Mouse (Mus musculus) heart, postnatal 0 days (tissue): ENCODE data around the gene Ccdc97.

Experiments used
- CTCF ChIP-seq: IDR thresholded peaks from 2 replicates; pipeline ENCODE4 v1.5.1; 2016; ENCODE audit warnings: antibody characterized with exemption, control low read depth, low read depth
- EP300 ChIP-seq: IDR thresholded peaks from 2 replicates; pipeline ENCODE4 v1.6.1; 2016; ENCODE audit warnings: antibody characterized with exemption, low read depth

DNA sequence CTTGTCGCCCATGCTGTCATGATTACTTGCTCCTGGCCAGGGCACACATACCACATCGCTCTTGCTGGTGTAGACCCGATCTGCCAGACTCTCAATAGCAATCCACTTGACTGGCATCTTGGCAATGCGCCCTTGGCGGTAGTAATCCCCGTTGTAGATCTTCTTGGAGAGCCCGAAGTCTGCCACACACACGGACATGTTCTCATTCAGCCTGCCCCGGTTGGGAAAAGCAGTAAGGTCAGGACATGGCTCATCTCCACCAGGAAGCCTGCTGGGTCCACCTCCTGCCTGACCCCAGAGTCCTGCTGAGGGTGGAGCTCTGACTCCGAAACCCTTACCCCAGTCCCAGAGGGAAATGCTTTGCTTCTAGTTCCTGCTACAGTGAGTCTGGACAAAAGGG is 42.5 kb upstream of the Ccdc97 start:
- TF ChIP-seq CTCF (no peak; the same call in 1 of the 2 replicates), EP300 (no peak)
